Mouse (Mus musculus) liver, adult 2 months (tissue): ENCODE measurements around the gene BC017158. TPM values are rescaled to one million over a fixed set of nuclear protein-coding genes. Genes with fewer than 3 reads are reported as not detected.

Experiments
- DNase-seq: peaks from one replicate; pipeline ENCODE4 v3.0.0-alpha.2; 2011; ENCODE audit warnings: low read depth, low spot score; ENCODE audit errors: extremely low read depth
- H3K27ac ChIP-seq: fragments of 200-500 bp; replicated peaks from 2 replicates; pipeline ENCODE4 v1.5.1; 2012; ENCODE audit warnings: low read depth, mild to moderate bottlenecking, control low read depth, inconsistent platforms, low read length; ENCODE audit not compliant: insufficient read depth
- H3K27me3 ChIP-seq: fragments of 200-500 bp; 2 replicates; pipeline ENCODE4 v1.6.1; 2012; ENCODE audit warnings: mild to moderate bottlenecking, moderate library complexity, low read length, inconsistent platforms; ENCODE audit not compliant: control insufficient read depth, insufficient read depth
- H3K36me3 ChIP-seq: fragments of 200-500 bp; 2 replicates; pipeline ENCODE4 v1.6.1; 2012; ENCODE audit warnings: low read length, inconsistent platforms; ENCODE audit not compliant: control insufficient read depth, insufficient read depth
- H3K4me1 ChIP-seq: fragments of 200-500 bp; 2 replicates; pipeline ENCODE4 v1.6.1; 2011; ENCODE audit warnings: low read length; ENCODE audit not compliant: control insufficient read depth, insufficient read depth
- H3K4me3 ChIP-seq: fragments of 200-500 bp; 2 replicates; pipeline ENCODE4 v1.5.1; 2011; ENCODE audit warnings: low read depth, mild to moderate bottlenecking, control low read depth, low read length, moderate library complexity; ENCODE audit not compliant: insufficient read depth
- H3K79me2 ChIP-seq: fragments of 200-500 bp; 2 replicates; pipeline ENCODE4 v1.6.1; 2012; ENCODE audit warnings: inconsistent platforms, mild to moderate bottlenecking, low read length, moderate library complexity; ENCODE audit not compliant: control insufficient read depth, insufficient read depth
- H3K9ac ChIP-seq: fragments of 200-500 bp; 2 replicates; pipeline ENCODE4 v1.6.1; 2012; ENCODE audit warnings: low read depth, mild to moderate bottlenecking, control low read depth, inconsistent platforms, low read length
- CTCF ChIP-seq: fragments of 200-500 bp; IDR thresholded peaks from 2 replicates; pipeline ENCODE4 v1.5.1; 2011; ENCODE audit warnings: low read depth, low read length, control low read depth
- POLR2A ChIP-seq: fragments of 200-500 bp; IDR thresholded peaks from 2 replicates; pipeline ENCODE4 v1.6.1; 2011; ENCODE audit warnings: low read length, control low read depth; ENCODE audit not compliant: insufficient read depth; ENCODE audit errors: extremely low read depth
- WGBS: fragments of 180-500 bp; shearing (Covaris S2); methylation state at CpG from one replicate; pipeline ENCODE4 v1.1.7; 2018; 5-methylcytosine and 5-hydroxymethylcytosine counted together
- polyA plus RNA-seq: library from polyadenylated mRNA; depleted of rRNA; stranded (reverse); fragments of >200 nt; gene quantifications from 2 replicates; pipeline ENCODE4 v1.2.3, GENCODE M21; 2012
- total RNA-seq: library from RNA; depleted of rRNA; stranded (reverse); fragments of >200 nt; gene quantifications from 2 replicates; pipeline ENCODE4 v1.2.3, GENCODE M21; 2014

The BC017158 gene
- total and polyA plus RNA-seq, 2 experiments, result 15.2 to 25.2 TPM

DNA sequence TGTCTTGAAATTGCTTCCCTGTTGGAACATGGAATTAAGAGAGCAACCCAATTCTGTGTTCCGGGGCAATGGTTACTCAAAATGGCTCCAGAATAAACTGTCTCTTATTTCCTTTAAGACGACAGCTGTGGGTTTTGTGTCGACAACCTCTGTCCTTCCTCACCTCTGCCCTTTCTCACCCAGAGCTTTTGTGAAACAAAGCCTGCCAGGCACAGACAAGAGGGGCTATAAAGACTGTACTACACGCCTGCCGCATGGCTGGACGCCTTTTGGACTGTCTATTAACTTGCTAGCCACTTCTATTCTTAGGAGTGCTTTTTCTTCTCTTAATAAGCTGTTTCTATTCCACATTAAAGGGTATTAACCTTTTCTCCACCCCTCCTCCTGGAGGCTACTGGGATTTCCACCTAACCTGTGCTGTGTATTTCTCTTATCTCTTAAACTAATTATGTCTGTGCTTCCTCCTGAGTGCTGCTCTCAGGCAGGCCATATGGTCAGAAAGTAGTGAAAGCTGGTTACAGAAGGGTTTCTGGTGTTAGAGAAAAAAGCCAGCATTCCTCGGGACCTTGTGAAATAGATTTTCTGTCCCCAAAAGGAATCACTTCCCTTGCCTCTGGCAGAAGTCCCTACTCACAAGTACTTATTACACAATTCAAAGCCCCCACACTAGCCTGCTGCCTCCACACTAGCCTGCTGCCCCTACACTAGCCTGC, 15.3 kb downstream of the BC017158 start:
- Histone ChIP-seq H3K4me3 (no peak overlapping the region), H3K9ac (no peak overlapping the region), H3K27ac (no peak overlapping the region), H3K79me2 (no peaks in the 10 kb centered on the region), H3K36me3 (peaks cover 30% of the 10 kb centered on the region), H3K27me3 (no peaks in the 10 kb centered on the region), H3K4me1 (no peaks in the 10 kb centered on the region)
- TF ChIP-seq POLR2A (no peak), CTCF (no peak)
- 83% methylated on average over 7 of the region's 7 CpGs for WGBS
- DNase-seq, result no peak

DNA sequence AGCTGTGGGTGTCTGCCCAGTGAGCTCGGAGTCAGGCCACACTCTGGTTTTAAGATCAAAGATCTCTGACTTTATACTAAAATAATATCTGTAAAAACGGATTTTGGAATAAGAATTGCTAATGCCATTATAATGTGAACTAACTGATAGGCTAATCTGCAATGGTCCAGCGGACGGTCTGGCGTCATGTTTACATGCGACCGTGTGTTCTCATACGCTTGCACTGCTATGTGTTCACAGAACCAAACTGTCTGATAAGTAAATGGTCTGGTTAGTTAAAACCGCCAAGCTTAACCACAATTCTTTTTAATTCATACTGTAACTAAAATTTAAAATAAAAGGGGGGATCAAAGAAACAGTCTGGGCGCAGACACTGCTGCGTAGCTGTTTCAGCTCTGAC, 16.2 kb downstream of the BC017158 start:
- Histone ChIP-seq H3K79me2 (no peaks in the 10 kb centered on the region), H3K36me3 (peaks cover 27% of the 10 kb centered on the region)
- WGBS, result 96% methylated on average over 11 of the region's 11 CpGs

DNA sequence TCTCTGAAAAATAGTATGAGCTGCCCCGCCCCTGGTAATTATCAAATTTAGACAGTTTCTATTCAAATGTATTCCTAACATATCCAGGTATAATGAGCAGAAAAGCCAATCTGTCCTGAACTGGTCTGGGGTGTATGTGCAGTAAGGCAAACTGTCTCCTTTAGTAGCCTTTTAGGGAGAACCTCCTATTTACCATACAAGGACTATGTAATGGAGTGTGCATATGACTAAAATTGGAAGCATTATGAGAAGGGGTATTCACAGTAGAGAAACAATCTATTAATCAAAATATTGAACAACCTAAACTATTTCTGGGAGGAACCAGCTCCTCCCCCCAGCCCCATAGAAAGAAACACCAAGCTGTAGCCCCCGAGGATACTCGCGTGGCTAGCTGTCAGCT, 18.2 kb downstream of the BC017158 start:
- H3K9ac ChIP-seq, result no peak overlapping the region
- no peak for DNase-seq
- no peaks in the 10 kb centered on the region for H3K27me3 ChIP-seq
- H3K4me1 ChIP-seq, result no peaks in the 10 kb centered on the region
- H3K27ac ChIP-seq, result no peak overlapping the region
- no peak overlapping the region for H3K4me3 ChIP-seq
- H3K79me2 ChIP-seq, result no peaks in the 10 kb centered on the region
- TF ChIP-seq CTCF (no peak), POLR2A (no peak)
- H3K36me3 ChIP-seq, result peaks cover 41% of the 10 kb centered on the region
- 97% methylated on average over 4 of the region's 4 CpGs for WGBS

More for the DNA sequence above, 16.2 kb downstream of the BC017158 start:
- TF ChIP-seq POLR2A (no peak), CTCF (no peak)
- Histone ChIP-seq H3K4me3 (no peak overlapping the region), H3K4me1 (no peaks in the 10 kb centered on the region), H3K27ac (no peak overlapping the region), H3K27me3 (no peaks in the 10 kb centered on the region), H3K9ac (no peak overlapping the region)
- DNase-seq, result no peak

DNA sequence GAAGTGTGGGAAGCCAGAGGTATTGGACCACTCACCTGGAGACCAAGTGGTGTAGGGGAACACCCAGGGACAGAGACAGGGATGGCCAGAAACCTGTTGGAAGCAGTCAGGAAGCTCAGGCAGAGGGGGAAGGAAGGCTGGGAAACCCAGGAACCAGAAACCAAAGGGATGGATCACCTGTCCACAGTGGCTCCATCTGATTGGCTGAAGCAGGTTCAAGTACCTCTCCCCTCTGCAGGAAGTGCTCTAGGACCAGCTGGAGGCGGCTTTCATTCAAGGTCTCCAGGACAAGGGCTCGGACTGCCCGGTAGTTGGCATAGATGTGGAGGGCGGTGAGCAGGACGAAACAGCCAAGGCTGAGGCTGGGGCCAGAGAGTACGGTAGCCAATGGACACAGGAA, 21.9 kb downstream of the BC017158 start:
- peaks cover 38% of the 10 kb centered on the region for H3K36me3 ChIP-seq
- no peak for DNase-seq
- WGBS, result 96% methylated on average over 6 of the region's 6 CpGs
- H3K9ac ChIP-seq, result no peak overlapping the region
- no peak overlapping the region for H3K4me3 ChIP-seq
- no peak overlapping the region for H3K27ac ChIP-seq
- H3K27me3 ChIP-seq, result no peaks in the 10 kb centered on the region
- H3K4me1 ChIP-seq, result no peaks in the 10 kb centered on the region
- H3K79me2 ChIP-seq, result no peaks in the 10 kb centered on the region
- TF ChIP-seq CTCF, result no peak
- TF ChIP-seq POLR2A, result no peak

DNA sequence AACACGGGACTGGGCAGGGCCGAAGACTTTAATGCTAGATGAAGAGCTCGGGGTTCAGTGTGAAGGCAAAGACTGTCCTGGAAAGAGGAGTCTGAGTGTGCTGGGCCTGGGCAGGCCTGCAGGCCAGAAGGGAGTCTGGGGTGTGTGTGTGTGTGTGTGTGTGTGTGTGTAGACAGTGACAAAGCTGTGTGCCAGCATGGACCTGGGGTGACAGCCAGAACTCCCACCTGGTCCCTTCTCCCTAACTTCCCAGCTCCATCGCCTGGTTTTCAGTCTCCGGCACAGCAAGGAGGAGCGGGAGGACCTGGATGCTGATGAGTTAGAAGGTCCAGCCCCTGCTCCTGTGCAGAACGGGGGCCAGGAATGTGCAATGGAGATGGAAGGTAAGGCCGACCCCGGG, 26.5 kb downstream of the BC017158 start:
- no peaks in the 10 kb centered on the region for H3K79me2 ChIP-seq
- no peak overlapping the region for H3K9ac ChIP-seq
- DNase-seq, result no peak

DNA sequence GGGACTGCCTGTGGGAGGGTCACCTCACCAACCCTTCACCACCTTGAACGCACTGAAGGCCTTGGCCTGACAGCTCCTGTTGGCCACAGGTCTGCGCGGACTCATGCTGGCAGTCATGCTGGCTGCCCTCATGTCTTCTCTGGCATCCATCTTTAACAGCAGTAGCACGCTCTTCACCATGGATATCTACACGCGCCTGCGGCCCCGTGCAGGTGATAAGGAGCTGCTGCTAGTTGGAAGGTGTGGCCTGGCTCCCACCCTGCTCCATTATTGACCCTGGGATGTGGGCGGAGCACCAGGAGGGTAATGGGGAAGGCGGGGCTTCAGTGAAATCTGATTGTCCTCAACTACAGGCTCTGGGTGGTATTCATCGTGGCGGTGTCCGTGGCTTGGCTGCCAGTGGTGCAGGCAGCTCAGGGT, 27.5 kb downstream of the BC017158 start:
- H3K4me1 ChIP-seq, result no peaks in the 10 kb centered on the region
- TF ChIP-seq POLR2A (no peak), CTCF (no peak)
- 46% methylated on average over 13 of the region's 13 CpGs for WGBS
- no peak overlapping the region for H3K4me3 ChIP-seq
- H3K27ac ChIP-seq, result no peak overlapping the region
- DNase-seq, result no peak
- H3K79me2 ChIP-seq, result no peaks in the 10 kb centered on the region
- no peak overlapping the region for H3K9ac ChIP-seq
- peaks cover 12% of the 10 kb centered on the region; the same call in 1 of the 2 replicates for H3K36me3 ChIP-seq
- no peaks in the 10 kb centered on the region for H3K27me3 ChIP-seq

More for the DNA sequence above, 26.5 kb downstream of the BC017158 start:
- Histone ChIP-seq H3K27ac (no peak overlapping the region), H3K4me1 (no peaks in the 10 kb centered on the region), H3K36me3 (peaks cover 19% of the 10 kb centered on the region), H3K27me3 (no peaks in the 10 kb centered on the region), H3K4me3 (no peak overlapping the region)
- TF ChIP-seq POLR2A, result no peak
- no peak for TF ChIP-seq CTCF
- 96% methylated on average over 9 of the region's 9 CpGs for WGBS
